Mouse (Mus musculus) limb, embryonic 14.5 days (tissue): ENCODE results near the gene Rgsl1. TPM values are rescaled to one million over a fixed set of nuclear protein-coding genes. Genes with fewer than 3 reads are reported as not detected.

Experiments used
- ATAC-seq: fragments of 200-750 bp; cut with Nextera tagmentation; 2 replicates; pipeline ENCODE4 v1.8.0; 2017; ENCODE audit warnings: low read depth, moderate number of reproducible peaks, moderate TSS enrichment; ENCODE audit not compliant: low FRiP score
- DNase-seq: peaks from one replicate; pipeline ENCODE4 v3.0.0-alpha.2; 2015; ENCODE audit warnings: low spot score
- H3K27ac ChIP-seq: fragments of 300-500 bp; sonication (generic); replicated peaks from 2 replicates; pipeline ENCODE4 v1.5.1; 2014; ENCODE audit warnings: low read depth, mild to moderate bottlenecking, low read length, moderate library complexity, mixed read lengths
- H3K27me3 ChIP-seq: fragments of 300-500 bp; sonication (generic); 2 replicates; pipeline ENCODE4 v1.6.1; 2014; ENCODE audit warnings: low read length, mixed read lengths; ENCODE audit not compliant: control insufficient read depth, insufficient read depth
- H3K36me3 ChIP-seq: fragments of 300-500 bp; sonication (generic); 2 replicates; pipeline ENCODE4 v1.6.1; 2014; ENCODE audit warnings: mild to moderate bottlenecking, low read length, moderate library complexity, mixed read lengths; ENCODE audit not compliant: control insufficient read depth, insufficient read depth
- H3K4me1 ChIP-seq: fragments of 300-500 bp; sonication (generic); 2 replicates; pipeline ENCODE4 v1.6.1; 2014; ENCODE audit warnings: antibody characterized with exemption, low read length, mixed read lengths; ENCODE audit not compliant: control insufficient read depth, insufficient read depth
- H3K4me2 ChIP-seq: fragments of 300-500 bp; sonication (generic); replicated peaks from 2 replicates; pipeline ENCODE4 v1.6.1; 2014; ENCODE audit warnings: low read depth, mild to moderate bottlenecking, low read length, moderate library complexity; ENCODE audit not compliant: severe bottlenecking
- H3K4me3 ChIP-seq: fragments of 300-500 bp; sonication (generic); replicated peaks from 2 replicates; pipeline ENCODE4 v1.5.1; 2014; ENCODE audit warnings: low read length
- H3K9ac ChIP-seq: fragments of 300-500 bp; sonication (generic); 2 replicates; pipeline ENCODE4 v1.6.1; 2014; ENCODE audit warnings: mild to moderate bottlenecking, low read depth, low read length, moderate library complexity; ENCODE audit not compliant: severe bottlenecking
- H3K9me3 ChIP-seq: fragments of 300-500 bp; sonication (generic); 2 replicates; pipeline ENCODE4 v1.6.1; 2016; ENCODE audit warnings: low read length; ENCODE audit not compliant: control insufficient read depth
- POLR2A ChIP-seq: fragments of 200-500 bp; IDR thresholded peaks from 2 replicates; pipeline ENCODE4 v1.8.0; 2012; ENCODE audit warnings: inconsistent platforms, mild to moderate bottlenecking, moderate library complexity, borderline replicate concordance; ENCODE audit not compliant: insufficient read depth, insufficient read length; ENCODE audit errors: extremely low read depth
- WGBS: fragments of 180-500 bp; shearing (Covaris S2); extraction: QIAGEN DNeasy Blood & Tissue Kit; methylation state at CpG from one replicate; pipeline ENCODE4 v1.1.7; 2014; 5-methylcytosine and 5-hydroxymethylcytosine counted together
- polyA plus RNA-seq, 2 experiments: library from polyadenylated mRNA; depleted of rRNA in 1 of 2; stranded (reverse) in 1 of 2; unstranded in 1 of 2; fragments of >200 nt; fragmentation: Nextera tagmentation in 1 of 2; extraction: Ambion mirVana in 1 of 2; gene quantifications; 2 replicates each; pipeline versions ENCODE4 v1.2.1 to v1.2.3; 2012 to 2014

Rgsl1 gene
- polyA plus RNA-seq, 2 experiments = 0.15 TPM; not detected in 1

GRCm38 (mm10) chr1:153741551-153742316, 102.2 kb downstream of the Rgsl1 start:
- no peak for DNase-seq
- Histone ChIP-seq H3K4me1 (peaks cover 27% of the 10 kb centered on the region), H3K9ac (no peak overlapping the region), H3K27me3 (0 out of 2 replicates have a peak, but pooled peaks cover 8% of the 10 kb centered on the region), H3K4me2 (peak overlapping the region; percentile 70), H3K36me3 (peaks cover 4% of the 10 kb centered on the region), H3K27ac (no peak overlapping the region), H3K4me3 (peak overlapping the region; percentile 44), H3K9me3 (no peaks in the 10 kb centered on the region)
- TF ChIP-seq POLR2A = no peak
- no peak for ATAC-seq
- 71% methylated on average over 18 of the region's 18 CpGs for WGBS

DNA sequence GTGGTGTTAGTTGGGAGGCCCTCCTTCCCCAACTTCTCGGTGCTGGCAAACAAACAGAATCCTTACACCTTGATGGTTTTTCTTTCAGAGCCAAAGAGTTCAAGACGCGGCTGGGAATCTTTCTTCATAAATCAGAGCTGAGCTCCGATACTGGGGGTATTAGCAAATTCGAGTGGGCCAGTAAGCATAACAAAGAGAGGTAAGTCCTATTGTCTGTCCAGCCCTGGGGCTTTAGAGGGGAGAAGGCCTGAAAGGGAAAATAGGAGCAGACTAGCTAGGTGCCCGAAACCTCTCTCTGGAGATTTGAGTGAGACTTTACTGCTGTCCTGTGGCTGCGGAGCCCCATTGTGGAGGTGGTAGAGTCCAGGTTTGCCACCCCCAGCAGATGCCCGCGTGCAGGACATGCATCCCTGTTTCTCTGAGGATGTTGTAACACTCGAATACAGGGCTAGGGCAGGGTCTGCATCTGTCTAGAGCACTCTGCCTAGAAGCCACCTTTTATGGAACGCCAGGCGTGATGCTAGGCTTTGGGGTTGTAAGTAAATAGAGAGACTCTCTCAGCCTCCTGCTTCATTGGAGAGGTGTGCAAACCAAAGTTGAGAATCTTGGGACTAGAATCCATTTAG, 103.1 kb downstream of the Rgsl1 start:
- DNase-seq = no peak
- 38% methylated on average over 12 of the region's 12 CpGs for WGBS
- Histone ChIP-seq H3K27me3 (0 out of 2 replicates have a peak, but pooled peaks cover 8% of the 10 kb centered on the region), H3K27ac (no peak overlapping the region), H3K4me1 (peaks cover 33% of the 10 kb centered on the region), H3K4me2 (peak overlapping the region; percentile 70), H3K9ac (peak overlapping the region; percentile 49), H3K4me3 (peak overlapping the region; percentile 44), H3K36me3 (peaks cover 4% of the 10 kb centered on the region), H3K9me3 (no peaks in the 10 kb centered on the region)
- no peak for ATAC-seq
- TF ChIP-seq POLR2A = no peak

DNA sequence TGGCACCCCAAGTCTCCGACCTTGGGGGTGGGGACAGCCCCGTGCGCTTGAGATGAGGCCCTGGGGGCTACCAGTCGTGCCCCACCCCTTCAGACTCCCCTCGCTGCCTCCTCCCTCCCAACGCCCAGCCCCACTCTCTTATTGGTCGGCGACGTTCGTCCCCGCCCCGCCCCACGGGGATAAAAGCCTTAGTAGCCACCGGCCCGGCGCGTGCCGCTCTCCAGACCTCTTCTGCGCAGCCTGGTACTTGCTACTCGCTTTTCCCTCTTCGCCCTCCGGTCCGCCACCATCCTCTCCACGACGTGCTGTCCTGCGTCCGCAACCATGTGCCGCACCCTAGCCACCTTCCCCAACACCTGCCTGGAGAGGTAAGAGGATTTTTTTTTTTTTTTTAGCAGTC, 103.8 kb downstream of the Rgsl1 start, which contains the start of gene Rgs16:
Gene Rgs16, plus strand, starts transcription at position 205 of the 400 bp plus-strand sequence.
- peaks cover 35% of the 10 kb centered on the region for H3K4me1 ChIP-seq
- ATAC-seq (peak; percentile 81), DNase-seq (peak; percentile 92)
- no peak within 1 kb of the TSS for H3K27ac ChIP-seq
- WGBS = under 1% methylated on average over 28 of the region's 28 CpGs
- H3K4me3 ChIP-seq = peak within 1 kb of the TSS; percentile 44
- 0 out of 2 replicates have a peak, but pooled peaks cover 8% of the 10 kb centered on the region for H3K27me3 ChIP-seq
- H3K4me2 ChIP-seq = peak within 1 kb of the TSS; percentile 70
- peak within 1 kb of the TSS; percentile 49 for H3K9ac ChIP-seq
- peaks cover 4% of the 10 kb centered on the region for H3K36me3 ChIP-seq
- H3K9me3 ChIP-seq = no peaks in the 10 kb centered on the region
- TF ChIP-seq POLR2A = peak; percentile 63; the same call in 1 of the 2 replicates

DNA sequence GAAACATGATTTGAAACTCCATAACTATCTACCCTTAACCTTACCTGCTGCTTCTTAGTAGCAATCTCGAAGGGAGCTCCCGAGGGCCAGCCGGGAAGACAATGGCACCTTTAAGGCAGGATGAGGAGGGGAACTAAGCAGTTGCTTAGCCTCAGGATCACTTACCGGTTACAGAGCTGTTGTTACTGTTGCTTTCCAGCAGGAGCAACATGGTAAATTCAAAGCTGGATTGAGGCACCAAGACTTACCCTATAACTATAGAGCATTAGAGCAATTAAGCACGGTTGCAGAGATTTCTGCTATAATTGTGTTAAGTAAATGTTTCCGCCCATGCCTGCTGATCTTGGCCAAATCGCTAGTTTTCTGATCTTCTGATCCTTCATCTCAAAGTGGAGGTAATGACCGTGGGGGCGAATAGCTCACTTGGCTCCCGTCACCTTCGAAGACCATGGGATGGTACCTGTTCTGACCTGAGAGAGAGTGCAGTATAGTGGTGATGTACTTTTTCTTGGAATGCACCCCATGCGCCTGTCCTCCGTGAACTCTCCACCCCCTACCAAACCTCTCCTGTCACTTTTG, 104.4 kb downstream of the Rgsl1 start:
- 17% methylated on average over 13 of the region's 13 CpGs for WGBS
- H3K4me3 ChIP-seq = peak overlapping the region; percentile 44
- 0 out of 2 replicates have a peak, but pooled peaks cover 8% of the 10 kb centered on the region for H3K27me3 ChIP-seq
- H3K9me3 ChIP-seq = no peaks in the 10 kb centered on the region
- no peak for ATAC-seq
- DNase-seq = no peak
- peak overlapping the region; percentile 49; the same call in 1 of the 2 replicates for H3K9ac ChIP-seq
- no peak for TF ChIP-seq POLR2A
- H3K36me3 ChIP-seq = peaks cover 4% of the 10 kb centered on the region
- peaks cover 35% of the 10 kb centered on the region for H3K4me1 ChIP-seq
- H3K27ac ChIP-seq = no peak overlapping the region
- peak overlapping the region; percentile 70 for H3K4me2 ChIP-seq
